Mouse (Mus musculus) forebrain, embryonic 13.5 days (tissue): ENCODE data around the gene Ddias. TPM values are rescaled to one million over a fixed set of nuclear protein-coding genes. Genes with fewer than 3 reads are reported as not detected.
"Not testable (repeated sequence)": the region's sequence is repeated elsewhere in the genome, so short reads cannot be mapped to it uniquely, and the experiment has no call there.

ENCODE experiments used
- ATAC-seq: fragments of 200-750 bp; cut with Nextera tagmentation; 2 replicates; pipeline ENCODE4 v1.8.0; 2017
- H3K27ac ChIP-seq: fragments of 300-500 bp; sonication (generic); 2 replicates; pipeline ENCODE4 v1.5.1; 2015; ENCODE audit warnings: inconsistent platforms, mild to moderate bottlenecking, moderate library complexity
- H3K27me3 ChIP-seq: fragments of 300-500 bp; sonication (generic); 2 replicates; pipeline ENCODE4 v1.6.1; 2015; ENCODE audit warnings: mild to moderate bottlenecking, inconsistent platforms
- H3K36me3 ChIP-seq: fragments of 300-500 bp; sonication (generic); 2 replicates; pipeline ENCODE4 v1.6.1; 2015; ENCODE audit warnings: mild to moderate bottlenecking, inconsistent platforms; ENCODE audit not compliant: poor library complexity, severe bottlenecking
- H3K4me1 ChIP-seq: fragments of 300-500 bp; sonication (generic); 2 replicates; pipeline ENCODE4 v1.6.1; 2015; ENCODE audit warnings: inconsistent platforms
- H3K4me2 ChIP-seq: fragments of 300-500 bp; sonication (generic); 2 replicates; pipeline ENCODE4 v1.6.1; 2015; ENCODE audit warnings: inconsistent platforms, mild to moderate bottlenecking, moderate library complexity
- H3K4me3 ChIP-seq: fragments of 300-500 bp; sonication (generic); 2 replicates; pipeline ENCODE4 v1.5.1; 2015; ENCODE audit warnings: mild to moderate bottlenecking, inconsistent platforms
- H3K9ac ChIP-seq: fragments of 300-500 bp; sonication (generic); 2 replicates; pipeline ENCODE4 v1.6.1; 2015; ENCODE audit warnings: mild to moderate bottlenecking, inconsistent platforms
- H3K9me3 ChIP-seq: fragments of 300-500 bp; sonication (generic); replicated peaks from 2 replicates; pipeline ENCODE4 v1.6.1; 2016; ENCODE audit warnings: inconsistent platforms
- WGBS: fragments of 180-500 bp; shearing (Covaris S2); methylation state at CpG from one replicate; pipeline ENCODE4 v1.1.7; 2015; 5-methylcytosine and 5-hydroxymethylcytosine counted together
- polyA plus RNA-seq: library from polyadenylated mRNA; unstranded; fragments of >200 nt; fragmentation: Nextera tagmentation; extraction: Ambion mirVana; gene quantifications from 2 replicates; pipeline ENCODE4 v1.2.1, GENCODE M21; 2015

Gene Ddias
- polyA plus RNA-seq = 12.1 and 13.5 TPM in 2 replicates

DNA sequence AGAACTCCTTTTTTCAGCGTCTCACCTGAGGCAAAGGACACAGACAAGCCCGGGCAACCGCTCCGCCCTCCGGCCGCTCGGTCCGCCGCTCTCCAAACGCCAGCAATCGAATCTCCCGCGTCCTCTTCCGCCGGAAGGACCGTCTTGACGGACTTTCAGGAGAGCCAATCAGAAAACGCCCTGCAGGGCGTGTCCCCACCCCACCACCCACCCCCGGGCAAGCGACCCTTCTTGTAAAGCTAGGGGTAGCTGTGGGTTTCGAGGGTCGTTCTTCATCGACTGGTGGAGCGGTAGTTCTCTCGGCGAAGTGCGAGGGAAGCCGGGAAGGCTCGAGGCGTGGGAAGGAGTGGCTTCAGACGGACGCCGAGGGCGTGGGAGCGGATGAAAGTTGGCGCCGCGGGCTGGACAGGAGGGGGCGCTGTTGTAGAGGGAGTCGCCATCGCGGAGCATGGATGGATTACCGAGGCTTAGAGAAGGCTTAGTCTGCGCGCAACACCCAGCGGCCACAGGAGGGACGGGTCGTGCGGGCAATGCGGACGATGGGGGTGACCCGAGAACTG, at the start of gene Ddias, which contains the start of gene Prcp:
Gene Ddias (minus strand): TSS at position 132 of the 560 bp plus-strand sequence.
Gene Prcp (plus strand): TSS at position 355 of the 560 bp plus-strand sequence.
- peak within 1 kb of the TSS; percentile 98 for H3K27ac ChIP-seq
- peak within 1 kb of the TSS; percentile 67 for H3K4me2 ChIP-seq
- H3K9ac ChIP-seq = peak within 1 kb of the TSS; percentile 81
- WGBS = under 1% methylated on average over 53 of the region's 53 CpGs
- H3K4me3 ChIP-seq = peak within 1 kb of the TSS; percentile 61
- no peaks in the 10 kb centered on the region for H3K27me3 ChIP-seq
- H3K9me3 ChIP-seq = no peaks in the 10 kb centered on the region
- no peaks in the 10 kb centered on the region for H3K36me3 ChIP-seq
- peak; percentile 88 for ATAC-seq
- peaks cover 25% of the 10 kb centered on the region for H3K4me1 ChIP-seq

DNA sequence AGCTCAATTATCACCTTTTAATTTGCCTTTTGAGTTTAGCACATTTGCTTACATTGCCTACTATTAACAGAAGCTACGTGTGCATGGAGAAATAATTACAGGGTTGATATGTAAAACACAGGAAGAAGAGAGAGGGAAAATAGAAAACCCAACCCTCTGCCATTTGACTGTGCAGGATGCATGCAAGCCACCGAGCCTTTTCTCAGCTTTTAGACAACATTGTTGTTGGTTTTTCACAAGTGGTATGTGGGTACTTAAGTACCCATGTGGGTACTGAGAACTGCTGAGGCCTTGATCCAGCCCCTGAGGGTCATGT, 46.8 kb upstream of the Ddias start:
- no peaks in the 10 kb centered on the region for H3K9me3 ChIP-seq
- no peak overlapping the region for H3K4me2 ChIP-seq
- no peaks in the 10 kb centered on the region for H3K36me3 ChIP-seq
- no peak overlapping the region for H3K9ac ChIP-seq
- WGBS = 66% methylated on average over 2 of the region's 2 CpGs
- H3K27me3 ChIP-seq = no peaks in the 10 kb centered on the region
- no peak overlapping the region for H3K27ac ChIP-seq
- H3K4me3 ChIP-seq = no peak overlapping the region
- H3K4me1 ChIP-seq = no peaks in the 10 kb centered on the region
- ATAC-seq = 0 out of 2 replicates have a peak, but pooled peaks have one; percentile 19

DNA sequence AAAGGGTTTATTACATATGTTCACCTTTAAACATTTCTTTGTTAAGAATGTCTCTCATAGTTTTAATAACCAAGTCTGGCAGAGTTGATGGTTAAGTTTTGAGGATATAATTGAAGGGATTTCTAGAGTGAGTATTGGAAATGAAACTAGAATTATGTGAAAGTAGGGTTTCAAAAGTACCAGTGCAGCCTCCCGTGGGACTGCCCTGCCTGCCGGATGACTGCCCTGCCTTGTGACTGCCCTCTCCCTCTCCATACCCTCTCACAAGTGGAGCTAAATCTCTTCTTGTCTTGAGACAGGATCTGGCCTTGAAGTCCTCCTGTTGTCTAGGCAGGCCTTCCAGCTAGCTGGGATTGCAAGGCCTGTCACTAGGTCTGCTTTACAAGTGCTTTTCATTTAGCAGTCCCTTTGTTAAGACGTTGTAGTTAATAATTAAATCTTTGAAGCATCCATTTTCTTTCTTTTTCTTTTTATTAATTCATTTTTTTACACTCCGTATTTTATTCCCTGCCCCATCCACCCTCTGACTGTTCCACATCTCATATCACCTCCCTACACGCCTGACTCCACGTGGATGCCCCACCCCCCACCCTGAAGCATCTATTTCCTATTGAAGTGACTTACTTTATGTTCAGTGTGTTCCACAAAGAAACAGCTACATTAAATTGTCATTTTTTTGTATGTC, 46.3 kb upstream of the Ddias start:
- H3K27ac ChIP-seq = no peak overlapping the region

DNA sequence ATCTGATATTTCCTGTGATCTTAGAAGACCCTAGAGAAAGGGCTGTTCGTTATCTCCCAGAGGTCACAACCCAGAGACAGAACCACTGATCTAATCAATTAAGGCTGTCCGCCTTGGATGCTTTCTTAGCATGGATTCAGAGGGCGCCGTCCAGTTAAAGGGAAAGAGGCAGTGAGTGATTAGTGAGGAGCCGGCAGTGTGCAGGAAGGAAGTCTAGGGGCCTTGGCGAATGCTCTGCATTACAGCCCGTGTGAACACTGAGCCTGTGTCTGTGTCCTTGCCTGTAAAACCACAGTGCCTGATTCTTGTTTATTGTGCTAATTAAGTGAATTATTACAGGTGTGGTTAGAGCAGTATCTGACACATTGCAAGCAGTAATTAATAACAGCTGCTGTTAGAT, 30.2 kb upstream of the Ddias start:
- WGBS = 52% methylated on average over 7 of the region's 7 CpGs
- not testable (repeated sequence) for H3K4me1 ChIP-seq, H3K4me2 ChIP-seq, H3K9me3 ChIP-seq, H3K4me3 ChIP-seq, H3K27me3 ChIP-seq, H3K36me3 ChIP-seq, H3K27ac ChIP-seq, ATAC-seq, H3K9ac ChIP-seq

More for the DNA sequence above, 46.3 kb upstream of the Ddias start:
- Histone ChIP-seq H3K9me3 (no peaks in the 10 kb centered on the region), H3K4me3 (no peak overlapping the region), H3K4me2 (no peak overlapping the region), H3K36me3 (no peaks in the 10 kb centered on the region), H3K9ac (no peak overlapping the region), H3K27me3 (no peaks in the 10 kb centered on the region), H3K4me1 (no peaks in the 10 kb centered on the region)
- peak; percentile 61; the same call in 1 of the 2 replicates for ATAC-seq
- 81% methylated on average over 6 of the region's 6 CpGs for WGBS

DNA sequence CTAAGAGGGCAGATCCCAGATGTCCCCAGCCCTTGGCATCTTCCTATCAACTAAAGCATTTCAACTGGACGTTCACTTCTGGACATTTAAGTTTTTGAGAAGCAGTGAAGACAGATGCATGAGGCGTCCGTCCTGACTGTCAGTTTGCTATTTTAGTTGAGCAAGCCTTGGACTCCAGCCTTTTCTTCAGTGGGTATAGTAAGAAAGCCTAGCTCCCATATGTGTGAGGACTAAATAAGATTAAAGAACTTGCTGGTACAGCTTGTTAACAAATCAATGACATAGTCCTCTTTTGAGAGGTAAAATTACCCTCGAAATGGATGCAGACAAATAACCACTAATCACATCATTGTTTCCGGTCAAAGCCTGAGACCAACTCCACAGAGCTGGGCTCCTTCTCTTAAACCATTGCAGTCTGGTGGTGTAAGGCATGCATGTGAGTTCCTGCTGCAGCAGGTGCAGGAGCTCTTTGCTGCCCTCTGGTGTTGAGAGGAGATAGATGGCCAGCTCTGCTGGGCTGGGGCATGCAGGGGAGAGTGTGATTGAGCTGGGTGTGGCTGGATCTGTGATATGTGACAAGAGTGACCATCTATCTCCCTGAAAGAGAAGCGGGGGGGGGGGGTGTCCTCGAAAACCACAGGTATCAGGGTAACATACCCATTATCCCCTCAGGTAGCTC, 29.5 kb upstream of the Ddias start:
- Histone ChIP-seq H3K4me2 (no peak overlapping the region), H3K36me3 (no peaks in the 10 kb centered on the region), H3K9me3 (no peaks in the 10 kb centered on the region), H3K27me3 (no peaks in the 10 kb centered on the region), H3K4me3 (no peak overlapping the region), H3K4me1 (no peaks in the 10 kb centered on the region), H3K9ac (no peak overlapping the region), H3K27ac (no peak overlapping the region)
- peak; percentile 97 for ATAC-seq
- WGBS = 45% methylated on average over 7 of the region's 7 CpGs

DNA sequence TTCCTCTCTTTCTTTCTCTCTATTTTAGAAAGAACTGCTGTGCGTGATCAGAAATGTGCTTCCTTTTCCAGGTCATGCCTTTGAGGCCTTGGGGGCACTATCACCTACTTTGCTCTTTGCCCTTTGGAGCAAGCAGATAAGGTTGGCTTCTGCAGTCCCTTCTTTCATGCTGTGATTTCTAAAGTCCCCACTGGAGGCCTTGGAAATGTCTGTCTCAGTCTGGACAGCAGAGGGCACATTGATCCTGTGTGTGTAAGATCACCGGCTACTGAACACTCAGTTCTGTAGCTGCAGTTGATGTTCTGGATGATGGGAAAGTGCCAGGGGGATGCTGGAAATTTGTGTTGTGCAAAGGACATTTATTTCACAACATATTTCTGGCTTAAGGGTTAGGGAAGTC, 23.0 kb upstream of the Ddias start:
- H3K36me3 ChIP-seq = no peaks in the 10 kb centered on the region
- H3K27ac ChIP-seq = no peak overlapping the region
- H3K9ac ChIP-seq = no peak overlapping the region
- H3K4me1 ChIP-seq = no peaks in the 10 kb centered on the region
- peak; percentile 50; the same call in 1 of the 2 replicates for ATAC-seq
- no peak overlapping the region for H3K4me3 ChIP-seq
- H3K4me2 ChIP-seq = no peak overlapping the region
- no peaks in the 10 kb centered on the region for H3K27me3 ChIP-seq
- 61% methylated on average over 2 of the region's 2 CpGs for WGBS
- H3K9me3 ChIP-seq = no peaks in the 10 kb centered on the region

DNA sequence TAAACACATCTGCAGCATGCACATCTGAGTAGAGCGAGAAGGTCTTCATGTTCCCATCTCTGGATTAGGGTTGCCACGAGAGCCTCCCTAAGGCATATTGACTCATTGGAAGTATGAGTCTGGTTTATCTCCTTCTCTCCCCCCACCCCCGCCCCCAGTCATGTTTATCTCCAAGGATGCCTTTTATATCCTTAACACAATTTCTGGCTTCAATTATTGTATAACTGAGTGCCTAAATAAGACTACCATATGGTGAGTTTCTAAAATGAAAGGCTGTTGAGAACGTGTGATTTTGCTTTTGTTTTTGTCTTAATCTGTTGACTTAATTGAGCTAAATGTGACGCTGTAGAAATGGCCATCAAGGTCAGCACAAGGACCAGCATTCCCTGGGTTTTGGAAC, 22.0 kb upstream of the Ddias start:
- Histone ChIP-seq H3K36me3 (no peaks in the 10 kb centered on the region), H3K27me3 (no peaks in the 10 kb centered on the region), H3K9me3 (no peaks in the 10 kb centered on the region), H3K9ac (no peak overlapping the region), H3K4me1 (no peaks in the 10 kb centered on the region), H3K4me2 (no peak overlapping the region), H3K27ac (no peak overlapping the region), H3K4me3 (no peak overlapping the region)
- WGBS = 78% methylated on average over 5 of the region's 5 CpGs
- ATAC-seq = no peak

DNA sequence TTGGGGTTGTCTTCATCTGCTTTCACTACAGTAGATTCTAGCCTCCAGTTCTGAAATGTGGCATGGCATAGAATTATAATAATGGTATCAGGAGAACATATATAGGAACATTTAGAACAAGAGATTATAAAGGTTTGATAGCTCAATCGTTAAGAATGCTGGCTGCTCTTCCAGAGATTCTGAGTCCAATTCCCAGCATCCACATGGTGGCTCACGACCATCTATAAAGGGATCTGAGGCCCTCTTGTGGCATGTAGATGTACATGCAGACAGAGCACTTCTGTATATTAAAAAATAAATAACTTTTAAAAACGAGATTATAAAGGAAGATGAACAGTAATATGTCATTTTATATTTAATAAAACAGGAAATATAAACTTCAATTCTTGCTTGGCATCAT, 19.4 kb upstream of the Ddias start:
- Histone ChIP-seq H3K27me3 (no peaks in the 10 kb centered on the region), H3K9ac (no peak overlapping the region), H3K4me3 (no peak overlapping the region), H3K4me1 (no peaks in the 10 kb centered on the region), H3K36me3 (no peaks in the 10 kb centered on the region), H3K27ac (no peak overlapping the region), H3K9me3 (no peaks in the 10 kb centered on the region), H3K4me2 (no peak overlapping the region)
- WGBS = 52% methylated on average over 3 of the region's 3 CpGs
- ATAC-seq = no peak

DNA sequence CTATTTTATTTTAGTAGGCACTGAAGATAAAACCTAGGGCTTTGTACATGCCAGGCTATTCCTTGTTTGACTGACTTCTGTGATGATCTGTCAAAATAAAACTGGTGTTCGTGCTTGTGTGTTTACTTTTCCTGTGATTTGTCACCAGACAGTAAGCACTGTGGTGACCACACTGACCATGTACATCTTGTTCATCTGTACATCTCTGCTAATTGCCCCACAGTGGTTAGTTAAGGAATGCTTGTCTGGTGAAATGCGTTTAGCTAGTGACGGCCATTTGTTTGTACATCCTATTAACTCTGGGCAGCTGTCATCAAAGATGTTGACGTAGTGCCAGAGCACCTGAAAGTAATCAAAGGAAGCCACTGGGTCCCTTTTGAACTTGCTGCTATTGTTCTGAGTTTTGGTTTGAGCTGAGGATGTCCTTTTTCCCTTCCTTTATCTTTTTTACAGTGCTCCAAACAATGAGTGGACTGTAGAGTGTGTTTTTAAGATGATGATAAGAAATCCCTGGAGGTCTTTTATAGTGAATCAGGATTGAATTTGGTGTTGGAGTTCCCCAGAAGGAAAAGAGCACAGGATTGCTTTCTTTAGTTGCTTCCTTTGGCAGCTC, 16.7 kb upstream of the Ddias start:
- whole genome bisulfite sequencing = 48% methylated on average over 4 of the region's 4 CpGs
- H3K27ac ChIP-seq = no peak overlapping the region

DNA sequence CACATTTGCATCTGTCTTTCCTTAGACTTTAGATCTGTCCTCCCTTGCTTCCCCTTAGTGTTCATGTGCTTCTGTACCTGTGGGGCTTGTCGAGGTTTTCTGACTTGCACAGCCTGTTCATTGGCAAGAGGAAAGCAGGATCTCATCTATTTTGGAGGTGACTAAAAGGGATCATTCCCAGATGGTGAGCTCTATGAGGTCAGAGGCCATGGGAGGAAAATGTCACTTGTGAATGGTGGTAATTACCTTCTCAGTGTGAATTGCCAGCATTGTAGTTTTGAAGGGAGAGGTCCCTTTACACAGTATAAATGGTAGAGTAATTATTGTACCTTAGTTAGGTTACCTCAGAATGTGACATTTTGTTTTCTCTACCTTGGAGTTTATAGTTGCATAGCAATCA, 16.2 kb upstream of the Ddias start:
- no peaks in the 10 kb centered on the region for H3K4me1 ChIP-seq
- H3K27ac ChIP-seq = no peak overlapping the region
- no peaks in the 10 kb centered on the region for H3K27me3 ChIP-seq
- no peak overlapping the region for H3K4me3 ChIP-seq
- WGBS = 42% methylated on average over 1 of the region's 1 CpGs
- no peak overlapping the region for H3K4me2 ChIP-seq
- no peaks in the 10 kb centered on the region for H3K9me3 ChIP-seq
- ATAC-seq = no peak
- H3K36me3 ChIP-seq = no peaks in the 10 kb centered on the region
- H3K9ac ChIP-seq = no peak overlapping the region

More for the DNA sequence above, 16.7 kb upstream of the Ddias start:
- no peak for ATAC-seq
- Histone ChIP-seq H3K27me3 (no peaks in the 10 kb centered on the region), H3K36me3 (no peaks in the 10 kb centered on the region), H3K9ac (no peak overlapping the region), H3K4me2 (no peak overlapping the region), H3K9me3 (no peaks in the 10 kb centered on the region), H3K4me1 (no peaks in the 10 kb centered on the region), H3K4me3 (no peak overlapping the region)

DNA sequence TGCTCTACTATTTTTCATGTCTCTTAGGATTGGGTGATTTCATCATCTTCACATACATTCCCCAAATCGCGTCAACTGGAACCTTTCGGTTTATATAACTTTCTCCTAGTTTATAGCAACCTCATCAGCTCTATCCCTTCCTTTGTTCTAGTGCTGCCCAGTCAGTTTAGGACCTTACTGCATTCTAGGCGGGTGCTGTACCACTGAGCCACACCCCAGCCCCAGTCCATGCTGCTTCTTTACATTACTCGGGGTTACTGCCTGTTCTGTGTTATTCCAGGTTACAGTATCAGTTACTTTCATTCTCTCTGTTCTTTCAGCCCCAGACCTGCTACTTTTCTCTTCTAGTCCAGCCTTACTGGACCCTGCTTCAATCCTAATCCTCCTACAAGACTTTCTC, 13.2 kb upstream of the Ddias start:
- Histone ChIP-seq H3K4me3 (no peak overlapping the region), H3K27ac (no peak overlapping the region), H3K9ac (no peak overlapping the region), H3K4me2 (no peak overlapping the region), H3K4me1 (no peaks in the 10 kb centered on the region), H3K27me3 (no peaks in the 10 kb centered on the region), H3K9me3 (no peaks in the 10 kb centered on the region), H3K36me3 (no peaks in the 10 kb centered on the region)
- 92% methylated on average over 5 of the region's 5 CpGs for WGBS
- ATAC-seq = no peak

DNA sequence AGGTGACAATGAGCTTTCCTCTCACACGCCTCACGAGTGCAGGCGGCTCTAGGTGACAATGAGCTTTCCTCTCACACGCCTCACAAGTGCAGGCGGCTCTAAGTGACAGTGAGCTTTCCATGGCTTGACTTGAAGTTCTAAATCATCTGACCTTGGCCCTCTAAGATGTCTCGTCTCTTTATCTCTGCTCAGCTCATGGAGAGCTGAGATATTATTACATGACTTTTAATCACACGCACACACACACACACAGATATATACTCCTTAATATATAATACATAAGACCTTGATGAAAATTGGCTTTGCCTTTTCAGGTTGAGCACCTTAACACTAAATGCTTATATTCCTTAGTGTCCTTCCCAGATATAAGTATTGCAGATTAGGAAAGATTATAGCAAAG, 12.8 kb upstream of the Ddias start:
- no peak overlapping the region for H3K27ac ChIP-seq
- H3K4me1 ChIP-seq = no peaks in the 10 kb centered on the region
- no peak overlapping the region for H3K9ac ChIP-seq
- WGBS = 88% methylated on average over 7 of the region's 7 CpGs
- H3K27me3 ChIP-seq = no peaks in the 10 kb centered on the region
- no peaks in the 10 kb centered on the region for H3K9me3 ChIP-seq
- H3K36me3 ChIP-seq = no peaks in the 10 kb centered on the region
- no peak overlapping the region for H3K4me2 ChIP-seq
- ATAC-seq = no peak
- H3K4me3 ChIP-seq = no peak overlapping the region
